Mouse (Mus musculus): ENCODE measurements around the gene Cbr1. TPM values are rescaled to one million over a fixed set of nuclear protein-coding genes. Genes with fewer than 3 reads are reported as not detected.

Cbr1 gene
- polyA plus RNA-seq, 1 experiment, result 88.0 TPM

DNA sequence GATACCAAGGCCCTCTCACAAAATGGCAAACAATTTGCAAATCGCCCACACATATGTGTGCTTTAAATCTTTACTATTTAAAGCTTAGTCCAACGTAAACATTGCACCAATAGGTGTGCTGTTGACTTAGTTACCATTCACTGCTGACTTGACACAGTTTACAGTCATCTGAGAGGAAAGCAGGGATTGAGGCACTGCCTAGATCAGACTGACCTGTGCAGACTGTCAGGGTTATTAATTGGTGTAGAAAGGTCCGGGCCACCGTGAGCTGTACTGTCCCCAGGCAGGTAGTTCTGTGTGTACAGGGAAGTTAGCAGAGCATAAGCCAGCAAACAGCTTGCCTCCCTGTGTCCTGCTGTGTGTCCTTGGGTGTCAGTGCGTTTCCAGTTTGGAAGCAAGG lies 30.1 kb upstream of the Cbr1 start:
- H3K36me3 ChIP-seq (ENCODE audit: control insufficient read depth, insufficient read depth, low read length), result no peaks in the 10 kb centered on the region
- peaks cover 40% of the 10 kb centered on the region for H3K4me1 ChIP-seq (replicated peaks; ENCODE audit: control insufficient read depth, insufficient read depth, low read length)
- no peak overlapping the region for H3K4me3 ChIP-seq (ENCODE audit: control insufficient read depth, insufficient read depth, low read length)
- WGBS, result 96% methylated on average over 5 of the region's 5 CpGs
- TF ChIP-seq CTCF (IDR thresholded peaks at IDR 0.05; ENCODE audit: borderline replicate concordance, control insufficient read depth, extremely low read depth, insufficient read depth, low read length, poor library complexity) (no peak), POLR2A (IDR thresholded peaks at IDR 0.05; ENCODE audit: control insufficient read depth, extremely low read depth, insufficient read depth, low read length, poor library complexity) (no peak)
- DNase-seq, result no peak
- no peaks in the 10 kb centered on the region for H3K27me3 ChIP-seq (ENCODE audit: control insufficient read depth, insufficient read depth, low read length)
- no peak overlapping the region for H3K27ac ChIP-seq (ENCODE audit: control insufficient read depth, insufficient read depth, low read length)

DNA sequence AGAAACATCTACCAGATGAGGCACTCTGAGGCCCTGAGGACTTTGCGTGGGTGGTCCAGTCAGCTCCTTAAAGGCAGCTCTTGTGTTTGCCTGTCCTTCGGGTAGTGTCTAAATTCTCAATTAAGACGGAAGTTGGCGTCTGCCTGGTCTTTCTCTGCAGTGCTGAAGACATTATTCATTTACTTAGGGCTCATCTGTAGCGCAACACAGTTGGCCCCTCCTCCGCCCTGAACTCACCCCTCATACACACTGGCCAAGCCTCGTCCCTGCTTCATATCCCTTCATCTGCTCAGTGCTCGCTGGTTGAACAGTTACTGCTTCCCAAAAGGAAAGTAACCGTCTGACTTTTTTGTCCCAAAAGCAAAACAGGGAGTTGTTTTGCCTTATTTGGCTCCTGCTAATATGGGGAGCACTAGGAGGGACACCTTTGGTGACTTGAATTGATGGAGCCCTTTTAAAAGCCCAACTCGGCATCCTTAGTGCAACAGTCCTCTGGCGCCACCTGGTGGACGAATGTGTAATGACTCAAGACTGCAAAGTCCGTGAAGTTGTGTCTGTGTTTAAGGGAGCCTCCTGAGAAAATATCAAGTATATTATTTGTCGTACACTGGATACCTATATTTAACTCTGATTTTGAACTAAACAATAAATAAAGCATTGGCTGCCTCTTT lies 29.1 kb upstream of the Cbr1 start:
- no peaks in the 10 kb centered on the region for H3K36me3 ChIP-seq (ENCODE audit: control insufficient read depth, insufficient read depth, low read length)
- H3K4me1 ChIP-seq (replicated peaks; ENCODE audit: control insufficient read depth, insufficient read depth, low read length), result peaks cover 39% of the 10 kb centered on the region
- TF ChIP-seq CTCF (IDR thresholded peaks at IDR 0.05; ENCODE audit: borderline replicate concordance, control insufficient read depth, extremely low read depth, insufficient read depth, low read length, poor library complexity) (no peak), POLR2A (IDR thresholded peaks at IDR 0.05; ENCODE audit: control insufficient read depth, extremely low read depth, insufficient read depth, low read length, poor library complexity) (no peak)
- no peak overlapping the region for H3K27ac ChIP-seq (ENCODE audit: control insufficient read depth, insufficient read depth, low read length)
- peak; percentile 85 for DNase-seq
- no peaks in the 10 kb centered on the region for H3K27me3 ChIP-seq (ENCODE audit: control insufficient read depth, insufficient read depth, low read length)
- no peak overlapping the region for H3K4me3 ChIP-seq (ENCODE audit: control insufficient read depth, insufficient read depth, low read length)
- 52% methylated on average over 14 of the region's 14 CpGs for WGBS

DNA sequence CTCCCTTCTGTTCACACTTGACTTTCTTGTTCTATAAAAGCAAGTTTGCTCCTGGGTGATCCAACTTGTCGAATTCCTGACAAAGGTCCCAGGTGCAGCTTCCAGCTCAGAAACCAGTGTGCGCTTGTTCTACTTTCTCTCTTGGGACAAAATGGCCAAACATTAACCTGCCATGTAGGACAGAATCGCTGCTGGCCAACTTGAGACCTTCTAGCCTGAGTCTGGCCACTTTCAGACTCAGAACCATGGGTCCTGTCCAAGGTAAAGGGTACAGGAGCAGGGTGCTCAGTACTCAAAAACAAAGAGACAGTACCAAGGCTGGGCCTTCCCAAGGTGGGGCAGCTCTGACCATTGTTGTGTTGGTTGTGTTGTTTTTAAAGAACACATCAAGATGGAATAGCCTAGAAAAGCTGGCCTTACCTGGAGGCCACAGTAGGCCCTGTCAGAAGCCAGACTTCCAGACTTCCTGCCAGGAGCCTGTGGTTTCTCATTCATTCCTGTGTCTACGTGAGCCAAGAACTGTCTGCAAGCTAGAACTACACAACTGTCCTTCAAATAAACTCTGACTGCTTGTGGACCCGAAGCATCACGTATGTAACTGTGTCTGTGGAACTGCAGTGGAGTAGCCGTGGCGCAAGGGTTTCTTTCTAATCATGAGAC lies 27.2 kb upstream of the Cbr1 start:
- TF ChIP-seq POLR2A (IDR thresholded peaks at IDR 0.05; ENCODE audit: control insufficient read depth, extremely low read depth, insufficient read depth, low read length, poor library complexity), result no peak
- no peak for TF ChIP-seq CTCF (IDR thresholded peaks at IDR 0.05; ENCODE audit: borderline replicate concordance, control insufficient read depth, extremely low read depth, insufficient read depth, low read length, poor library complexity)
- no peaks in the 10 kb centered on the region for H3K36me3 ChIP-seq (ENCODE audit: control insufficient read depth, insufficient read depth, low read length)
- no peak overlapping the region for H3K27ac ChIP-seq (ENCODE audit: control insufficient read depth, insufficient read depth, low read length)
- peaks cover 27% of the 10 kb centered on the region for H3K4me1 ChIP-seq (replicated peaks; ENCODE audit: control insufficient read depth, insufficient read depth, low read length)
- no peak for DNase-seq
- no peak overlapping the region for H3K4me3 ChIP-seq (ENCODE audit: control insufficient read depth, insufficient read depth, low read length)
- 92% methylated on average over 8 of the region's 8 CpGs for WGBS
- no peaks in the 10 kb centered on the region for H3K27me3 ChIP-seq (ENCODE audit: control insufficient read depth, insufficient read depth, low read length)

DNA sequence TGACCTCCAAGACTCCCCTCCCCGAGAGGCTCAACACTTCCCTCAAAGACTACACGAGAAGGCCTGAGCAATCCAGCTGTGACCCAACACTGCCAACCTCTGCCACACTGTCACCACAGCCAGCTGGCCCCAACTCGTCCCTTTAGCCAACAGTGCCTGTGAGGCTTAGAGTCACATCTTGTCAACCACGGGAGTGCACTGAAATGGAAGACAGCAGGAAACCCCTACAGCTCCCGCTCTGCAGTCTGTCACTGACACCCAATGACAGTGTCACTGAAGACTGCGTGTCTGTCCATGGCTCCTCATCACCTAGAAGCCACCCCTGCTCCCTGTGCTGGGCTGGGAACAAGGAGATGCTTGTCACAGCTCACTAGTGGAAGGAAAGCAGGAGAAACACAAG lies 24.5 kb upstream of the Cbr1 start:
- Histone ChIP-seq H3K36me3 (ENCODE audit: control insufficient read depth, insufficient read depth, low read length) (no peaks in the 10 kb centered on the region), H3K27ac (ENCODE audit: control insufficient read depth, insufficient read depth, low read length) (no peak overlapping the region), H3K4me3 (ENCODE audit: control insufficient read depth, insufficient read depth, low read length) (no peak overlapping the region), H3K27me3 (ENCODE audit: control insufficient read depth, insufficient read depth, low read length) (no peaks in the 10 kb centered on the region), H3K4me1 (replicated peaks; ENCODE audit: control insufficient read depth, insufficient read depth, low read length) (peaks cover 21% of the 10 kb centered on the region)
- WGBS, result 64% methylated on average over 6 of the region's 6 CpGs
- TF ChIP-seq CTCF (IDR thresholded peaks at IDR 0.05; ENCODE audit: borderline replicate concordance, control insufficient read depth, extremely low read depth, insufficient read depth, low read length, poor library complexity) (no peak), POLR2A (IDR thresholded peaks at IDR 0.05; ENCODE audit: control insufficient read depth, extremely low read depth, insufficient read depth, low read length, poor library complexity) (no peak)
- DNase-seq, result no peak

DNA sequence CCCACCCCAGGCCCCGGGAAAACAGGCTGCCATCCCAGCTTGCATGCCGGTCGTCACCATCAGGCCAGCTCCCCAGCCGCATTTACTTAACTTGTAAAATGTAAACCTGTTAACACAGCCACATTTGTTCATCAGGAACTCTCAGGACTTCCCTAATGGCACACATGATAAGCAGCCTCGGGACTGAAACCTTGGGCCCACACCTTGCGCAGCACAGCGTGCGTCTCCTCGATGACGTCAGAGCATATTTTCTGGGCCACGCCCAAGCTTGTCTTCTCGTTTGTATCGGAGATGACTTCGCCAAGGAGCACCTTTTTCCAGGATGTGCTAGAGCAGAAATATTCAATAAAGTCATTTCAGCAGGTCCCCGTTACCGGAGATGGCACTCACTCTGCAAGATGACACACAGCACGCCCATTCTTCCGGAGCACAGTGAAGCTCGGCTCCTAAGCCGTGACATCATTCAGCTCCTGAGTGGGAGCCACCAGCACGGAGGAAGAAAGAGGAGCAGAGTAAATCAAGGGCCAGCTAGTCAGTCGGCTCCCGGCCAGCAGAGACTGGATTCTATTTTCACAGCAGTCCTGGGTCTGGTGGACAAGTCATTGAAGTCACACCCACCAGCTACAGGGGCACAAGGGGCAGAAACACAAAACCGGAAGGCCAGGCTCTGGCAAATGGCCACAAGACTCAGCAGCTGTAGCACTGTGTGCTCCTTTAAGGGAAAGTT lies 20.5 kb upstream of the Cbr1 start:
- 54% methylated on average over 24 of the region's 24 CpGs for WGBS
- Histone ChIP-seq H3K4me3 (ENCODE audit: control insufficient read depth, insufficient read depth, low read length) (peak overlapping the region; percentile 59), H3K27me3 (ENCODE audit: control insufficient read depth, insufficient read depth, low read length) (no peaks in the 10 kb centered on the region), H3K36me3 (ENCODE audit: control insufficient read depth, insufficient read depth, low read length) (no peaks in the 10 kb centered on the region), H3K4me1 (replicated peaks; ENCODE audit: control insufficient read depth, insufficient read depth, low read length) (peaks cover 25% of the 10 kb centered on the region), H3K27ac (ENCODE audit: control insufficient read depth, insufficient read depth, low read length) (peak overlapping the region; percentile 88)
- TF ChIP-seq POLR2A (IDR thresholded peaks at IDR 0.05; ENCODE audit: control insufficient read depth, extremely low read depth, insufficient read depth, low read length, poor library complexity) (no peak), CTCF (IDR thresholded peaks at IDR 0.05; ENCODE audit: borderline replicate concordance, control insufficient read depth, extremely low read depth, insufficient read depth, low read length, poor library complexity) (no peak)
- DNase-seq, result no peak

DNA sequence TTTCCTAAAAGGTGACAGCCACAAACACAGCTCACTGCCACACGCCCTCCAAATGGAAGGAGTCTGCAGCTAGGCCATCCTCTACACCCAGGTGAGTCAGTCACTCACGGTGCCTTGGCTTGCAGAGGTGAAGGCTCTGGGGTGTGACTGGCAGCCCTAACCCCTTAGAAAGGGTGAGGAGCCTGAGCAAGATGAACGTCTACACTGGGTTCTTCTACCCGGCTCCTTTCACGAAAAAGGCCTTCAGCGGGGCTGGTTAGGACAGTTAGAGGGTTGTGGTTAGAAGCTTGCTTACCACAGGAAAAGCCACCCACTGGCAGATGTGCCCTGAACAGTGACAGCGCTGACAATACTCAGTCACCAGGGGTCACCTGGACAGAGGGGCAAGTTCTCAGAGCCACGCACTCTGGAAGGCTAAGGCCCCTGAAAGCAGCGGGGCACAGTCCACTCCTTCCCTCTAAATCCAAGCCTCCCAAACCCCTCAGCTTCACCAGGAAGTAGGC lies 19.9 kb upstream of the Cbr1 start:
- Histone ChIP-seq H3K4me3 (ENCODE audit: control insufficient read depth, insufficient read depth, low read length) (peak overlapping the region; percentile 59), H3K27ac (ENCODE audit: control insufficient read depth, insufficient read depth, low read length) (peak overlapping the region; percentile 88), H3K27me3 (ENCODE audit: control insufficient read depth, insufficient read depth, low read length) (no peaks in the 10 kb centered on the region), H3K36me3 (ENCODE audit: control insufficient read depth, insufficient read depth, low read length) (no peaks in the 10 kb centered on the region), H3K4me1 (replicated peaks; ENCODE audit: control insufficient read depth, insufficient read depth, low read length) (peaks cover 25% of the 10 kb centered on the region)
- WGBS, result 12% methylated on average over 9 of the region's 9 CpGs
- TF ChIP-seq CTCF (IDR thresholded peaks at IDR 0.05; ENCODE audit: borderline replicate concordance, control insufficient read depth, extremely low read depth, insufficient read depth, low read length, poor library complexity) (no peak), POLR2A (IDR thresholded peaks at IDR 0.05; ENCODE audit: control insufficient read depth, extremely low read depth, insufficient read depth, low read length, poor library complexity) (peak; percentile 14; the same call in 1 of the 2 replicates)
- peak; percentile 43 for DNase-seq

Measured in thymus, adult 2 months (tissue).